In the genomic region with DNA sequence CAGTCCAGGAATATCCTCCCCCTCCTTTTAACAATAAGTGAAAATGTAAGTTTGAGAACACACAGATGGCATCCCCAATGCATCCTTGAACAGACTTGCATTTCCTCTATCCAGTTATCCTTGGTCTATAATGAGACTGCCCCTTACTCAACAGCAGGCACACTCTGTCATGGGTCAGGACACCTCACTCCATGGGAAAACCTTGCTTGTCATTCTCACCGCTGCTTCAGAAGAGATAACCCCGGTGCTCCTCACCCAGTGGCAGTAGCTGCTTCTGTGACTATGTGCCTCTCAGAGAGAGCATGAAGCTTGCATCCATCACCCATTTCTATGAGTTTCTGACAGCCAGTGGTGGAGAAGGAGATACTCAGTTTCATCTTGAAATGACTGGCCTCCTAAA, we compare ENCODE assay signal across 28 mouse cellular contexts.
"Had no signal": no experiment of that assay in that cellular context is flagged by ENCODE, and none has a peak within 500 bp of the region (broad histone marks: within the 10 kb centered on the region; RNA-seq: fewer than 3 reads in every experiment).

No protein-coding gene starts in this region.

- H3K27me3 ChIP-seq: limb, embryonic 12.5 days; limb, embryonic 13.5 days; limb, embryonic 15.5 days; liver, embryonic 12.5 days; liver, embryonic 13.5 days; liver, embryonic 15.5 days; lung, embryonic 15.5 days; midbrain, embryonic 12.5 days; midbrain, embryonic 13.5 days; midbrain, embryonic 15.5 days; neural tube, embryonic 12.5 days had no signal

- H3K4me3 ChIP-seq: limb, embryonic 10.5 days; limb, embryonic 12.5 days; limb, embryonic 13.5 days; limb, embryonic 15.5 days; liver, embryonic 12.5 days; liver, embryonic 13.5 days; liver, embryonic 15.5 days; lung, embryonic 15.5 days; megakaryocyte, embryonic 14.5 days; midbrain, embryonic 10.5 days; midbrain, embryonic 12.5 days; midbrain, embryonic 13.5 days; midbrain, embryonic 15.5 days; myocyte; neural tube, embryonic 12.5 days had no signal

- H3K36me3 ChIP-seq: limb, embryonic 10.5 days; limb, embryonic 12.5 days; limb, embryonic 13.5 days; limb, embryonic 15.5 days; liver, embryonic 12.5 days; liver, embryonic 13.5 days; liver, embryonic 15.5 days; lung, embryonic 15.5 days had no signal

- H3K9me3 ChIP-seq: limb, embryonic 10.5 days; limb, embryonic 12.5 days; limb, embryonic 13.5 days; limb, embryonic 15.5 days; liver, embryonic 12.5 days; liver, embryonic 13.5 days; liver, embryonic 15.5 days; lung, embryonic 15.5 days; megakaryocyte, embryonic 14.5 days; midbrain, embryonic 10.5 days; midbrain, embryonic 12.5 days; midbrain, embryonic 13.5 days; midbrain, embryonic 15.5 days; neural tube, embryonic 12.5 days had no signal

- DNase-seq: left cerebral cortex, postnatal 4 days; liver; liver, embryonic 13.5 days; liver, postnatal 0 days; lung, adult 18-20 months; lung, adult 2 months; lung, embryonic 14.5 days; lung, postnatal 10 days; lung, postnatal 14 days; lung, postnatal 36 days; lung, postnatal 4 days; midbrain, embryonic 14.5 days had no signal

- H3K27ac ChIP-seq: limb, embryonic 10.5 days; limb, embryonic 12.5 days; limb, embryonic 13.5 days; limb, embryonic 15.5 days; liver, embryonic 12.5 days; liver, embryonic 13.5 days; liver, embryonic 14.5 days; liver, embryonic 15.5 days; lung, embryonic 15.5 days; macrophage; midbrain, embryonic 10.5 days; midbrain, embryonic 12.5 days; midbrain, embryonic 13.5 days; midbrain, embryonic 15.5 days; neural tube, embryonic 12.5 days had no signal

- H3K4me1 ChIP-seq: limb, embryonic 10.5 days; limb, embryonic 12.5 days; limb, embryonic 13.5 days; limb, embryonic 15.5 days; liver, embryonic 12.5 days; liver, embryonic 13.5 days; liver, embryonic 15.5 days; lung, embryonic 15.5 days; megakaryocyte, embryonic 14.5 days; midbrain, embryonic 10.5 days; midbrain, embryonic 12.5 days; midbrain, embryonic 13.5 days; midbrain, embryonic 15.5 days; neural tube, embryonic 12.5 days had no signal
